ENCODE assay signal across 13 mouse cellular contexts in genomic region chr10:20186800-20187273, GRCm38 (mm10). TPM values are rescaled to one million over a fixed set of nuclear protein-coding genes. Genes with fewer than 3 reads are reported as not detected.
DNase-seq lines count a peak whose midpoint lies in the region; ATAC-seq and TF ChIP-seq lines count a peak whose summit lies in the region.
"Had no signal": no experiment of that assay in that cellular context is flagged by ENCODE, and none has a peak within 500 bp of the region (broad histone marks: within the 10 kb centered on the region; RNA-seq: fewer than 3 reads in every experiment).

No protein-coding gene starts in this region.

- peak overlapping the region; percentile 20; the same call in 1 of the 2 replicates for H3K9ac ChIP-seq in ES-E14 (ENCODE audit: insufficient read depth, low read depth, low read length, poor library complexity, severe bottlenecking)
- H3K9ac ChIP-seq: hindbrain, embryonic 12.5 days; midbrain, embryonic 13.5 days; neural tube, embryonic 12.5 days had no signal

- in situ Hi-C loops in ES-E14 (cut with MboI; ENCODE audit: low sequenced_read_pairs in 2 of 2, unreplicated experiment in 2 of 2), result no loop called here

- ATAC-seq in megakaryocyte progenitor cell, adult 5-6 weeks (replicated peaks; ENCODE audit: poor library complexity), result peak; percentile 11; the same call in 1 of the 2 replicates
- ATAC-seq: midbrain, embryonic 13.5 days had no signal

- no peak overlapping the region for H3K4me3 ChIP-seq in ES-E14 (ENCODE audit: insufficient read depth in 1 of 2, low read depth in 1 of 2, low read length in 2 of 2, poor library complexity in 1 of 2, severe bottlenecking in 1 of 2)
- H3K4me3 ChIP-seq: hindbrain, embryonic 12.5 days; midbrain, embryonic 13.5 days; neural tube, embryonic 12.5 days had no signal

- H3K36me3 ChIP-seq in ES-E14 (ENCODE audit: control insufficient read depth, insufficient read depth, low read length, poor library complexity, severe bottlenecking), result no peaks in the 10 kb centered on the region
- H3K36me3 ChIP-seq: hindbrain, embryonic 12.5 days; midbrain, embryonic 13.5 days; neural tube, embryonic 12.5 days had no signal

- H3K27ac ChIP-seq in ES-E14 (ENCODE audit: insufficient read depth, low read depth, low read length, poor library complexity, severe bottlenecking), result peak overlapping the region; percentile 84
- H3K27ac ChIP-seq: hindbrain, embryonic 12.5 days; midbrain, embryonic 13.5 days; neural tube, embryonic 12.5 days had no signal

- intact Hi-C loops in left cerebral cortex, postnatal 14 days (cut with DNase I), result no loop called here

- no peaks in the 10 kb centered on the region for H3K9me3 ChIP-seq in ES-E14 (ENCODE audit: control insufficient read depth, insufficient read depth, low read depth, low read length)
- H3K9me3 ChIP-seq: hindbrain, embryonic 12.5 days; midbrain, embryonic 13.5 days; neural tube, embryonic 12.5 days had no signal

- DNase-seq in ES-E14 (ENCODE audit: low read depth, low spot score), result no peak
- DNase-seq in fat pad, adult 2 months (ENCODE audit: extremely low read depth, low read depth, low spot score), result peak; percentile 70
- peak; percentile 62 to 67 for DNase-seq in kidney, postnatal 36 days
- no peak for DNase-seq in left cerebral cortex, postnatal 14 days (ENCODE audit: low spot score in 2 of 2)
- DNase-seq in testis, postnatal 14 days (ENCODE audit: low spot score), result no peak
- DNase-seq in heart, adult 8-10 months (ENCODE audit: low spot score), result no peak
- DNase-seq: adrenal gland, adult 8-10 months; embryo, embryonic 11 days; retina, postnatal 1 day had no signal

- H3K4me1 ChIP-seq in ES-E14 (ENCODE audit: control insufficient read depth in 2 of 2, insufficient read depth in 2 of 2, low read length in 2 of 2, poor library complexity in 1 of 2), result peaks cover 21 to 28% of the 10 kb centered on the region in 2 experiments
- H3K4me1 ChIP-seq: hindbrain, embryonic 12.5 days; neural tube, embryonic 12.5 days had no signal

TF ChIP-seq in ES-E14, 5 proteins besides CTCF, POLR2A, EP300 and RAD21:
- no peak for TF ChIP-seq ZNF384 (IDR thresholded peaks at IDR 0.05; ENCODE audit: low read depth, low read length)
- TF ChIP-seq MAFK (IDR thresholded peaks at IDR 0.05; ENCODE audit: insufficient read depth, low read depth, low read length), result peak; percentile 83
TF ChIP-seq in ES-E14: peak in this region for 1.

RNA-seq across cellular contexts. Expression of gene Map7, which starts 38.6 kb away (rescaled TPM):
- total RNA-seq in ES-E14 (2012; rRNA removed), result 35.2 and 49.6 TPM in 2 replicates
- 11.6 and 12.5 TPM in 2 replicates for total RNA-seq in megakaryocyte progenitor cell, adult 5-6 weeks (2015)
- 20.1 and 41.9 TPM in 2 replicates for total RNA-seq in megakaryocyte progenitor cell, adult 5-6 weeks (2017)
- total RNA-seq in left cerebral cortex, postnatal 14 days (2021), result 10 to 100 TPM; 76.4 to 76.6 TPM
- total RNA-seq in heart, adult 8-10 months (2022), result 10 to 100 TPM; 13.7 to 20.4 (median 15.3) TPM

Comparison
In these comparisons a context has a peak if more than half of its experiments do, and no peak if none do; other contexts are left out.
1. DNase-seq: peak in fat pad, adult 2 months (single experiment) and kidney, postnatal 36 days (2 of 2); none in ES-E14 (single experiment), left cerebral cortex, postnatal 14 days (0 of 2), testis, postnatal 14 days (single experiment) and heart, adult 8-10 months (single experiment).